Mouse (Mus musculus) splenic B cell, adult 2 months (primary cell): ENCODE data around the gene Ckap2.
"Not testable (repeated sequence)": the region's sequence is repeated elsewhere in the genome, so short reads cannot be mapped to it uniquely, and the experiment has no call there.

Experiments
- DNase-seq: peaks from one replicate; pipeline ENCODE4 v3.0.0-alpha.2; 2011; ENCODE audit warnings: low read depth, low spot score
- H3K27me3 ChIP-seq: 2 replicates; pipeline ENCODE4 v1.6.1; 2012; ENCODE audit warnings: mild to moderate bottlenecking, low read length, moderate library complexity, mixed read lengths; ENCODE audit not compliant: control insufficient read depth, poor library complexity, insufficient read depth, severe bottlenecking
- H3K36me3 ChIP-seq: 2 replicates; pipeline ENCODE4 v1.6.1; 2012; ENCODE audit warnings: mild to moderate bottlenecking, low read length, moderate library complexity, mixed read lengths; ENCODE audit not compliant: control insufficient read depth, poor library complexity, insufficient read depth, severe bottlenecking

Gene Ckap2

GRCm38 (mm10) chr8:22166080-22166603 is 19.5 kb downstream of the Ckap2 start, which contains the start of gene Nek3:
Nek3 (minus strand) TSS chr8:22166435.
- DNase-seq: peak; percentile 96
- H3K27me3 ChIP-seq: no peaks in the 10 kb centered on the region
- H3K36me3 ChIP-seq: no peaks in the 10 kb centered on the region

- no peak for DNase-seq
- H3K36me3 ChIP-seq: no peaks in the 10 kb centered on the region
- no peaks in the 10 kb centered on the region for H3K27me3 ChIP-seq
Observed at GRCm38 (mm10) chr8:22165251-22166079, 20.2 kb downstream of the Ckap2 start.

DNA sequence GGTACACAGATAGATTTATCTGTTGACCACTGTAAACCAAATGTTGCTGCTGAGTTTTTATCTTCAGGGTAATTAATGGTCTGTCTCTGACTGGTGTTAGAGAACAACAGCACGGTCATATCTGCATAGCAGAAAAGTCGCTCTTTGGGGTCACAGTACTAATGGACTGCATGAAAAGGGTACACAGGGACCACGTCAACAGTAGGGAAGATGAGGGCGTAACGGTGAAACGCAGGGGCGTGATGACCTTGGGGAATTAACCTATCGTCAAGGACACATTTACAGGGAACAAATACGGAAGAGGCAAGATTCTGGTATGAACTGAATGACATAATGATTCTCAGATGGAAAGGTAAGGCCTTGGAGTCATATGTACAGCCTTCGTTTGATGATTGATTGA is 21.2 kb downstream of the Ckap2 start:
- no peaks in the 10 kb centered on the region for H3K36me3 ChIP-seq
- no peak for DNase-seq

GRCm38 (mm10) chr8:22162206-22162605 is 23.4 kb downstream of the Ckap2 start:
- no peaks in the 10 kb centered on the region for H3K27me3 ChIP-seq
- no peak for DNase-seq
- H3K36me3 ChIP-seq: peaks cover 2% of the 10 kb centered on the region; the same call in 1 of the 2 replicates

More for the DNA sequence above, 21.2 kb downstream of the Ckap2 start:
- H3K27me3 ChIP-seq: no peaks in the 10 kb centered on the region

DNA sequence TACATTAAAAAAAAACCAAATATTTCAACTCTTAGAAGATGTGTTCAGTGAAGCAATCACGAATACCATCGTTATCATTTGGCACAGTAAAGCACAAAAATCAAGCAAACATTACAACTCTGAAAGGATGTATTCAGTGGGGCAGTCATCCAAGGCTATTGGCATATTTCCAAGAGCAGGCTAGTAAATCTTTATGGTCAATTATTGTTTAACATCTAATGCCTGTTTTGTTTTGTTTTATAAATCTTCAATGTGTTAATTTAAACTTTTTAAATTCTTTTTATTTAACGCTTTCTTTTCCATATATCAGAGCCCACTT is 35.3 kb downstream of the Ckap2 start:
- peaks cover 3% of the 10 kb centered on the region; the same call in 1 of the 2 replicates for H3K36me3 ChIP-seq
- no peak for DNase-seq
- H3K27me3 ChIP-seq: no peaks in the 10 kb centered on the region

- Histone ChIP-seq H3K36me3 (0 out of 2 replicates have a peak, but pooled peaks cover 3% of the 10 kb centered on the region), H3K27me3 (no peaks in the 10 kb centered on the region)
- no peak for DNase-seq
Observed at GRCm38 (mm10) chr8:22149643-22150344, 35.8 kb downstream of the Ckap2 start.

DNA sequence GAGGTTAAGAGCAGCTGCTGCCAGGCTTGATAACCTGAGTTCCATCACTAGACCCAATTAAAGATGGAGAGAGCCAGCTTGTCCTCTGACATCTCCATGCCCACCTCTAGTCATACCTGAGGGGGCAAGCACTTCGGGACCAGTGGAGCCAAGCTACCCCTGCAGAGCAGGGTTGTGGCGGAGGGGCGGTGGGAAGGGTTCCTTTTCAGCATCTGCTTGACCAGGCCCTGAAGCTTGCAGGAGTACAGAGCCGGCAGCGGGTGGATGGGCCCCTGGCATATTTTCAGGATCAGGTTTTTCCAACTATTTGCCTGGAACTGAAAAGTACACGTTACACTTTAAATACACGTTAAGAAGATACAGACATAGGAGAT is 37.3 kb downstream of the Ckap2 start:
- DNase-seq: no peak
- no peaks in the 10 kb centered on the region for H3K27me3 ChIP-seq
- H3K36me3 ChIP-seq: 0 out of 2 replicates have a peak, but pooled peaks cover 5% of the 10 kb centered on the region

GRCm38 (mm10) chr8:22147706-22148366 is 37.8 kb downstream of the Ckap2 start:
- H3K27me3 ChIP-seq: no peaks in the 10 kb centered on the region
- 0 out of 2 replicates have a peak, but pooled peaks cover 5% of the 10 kb centered on the region for H3K36me3 ChIP-seq
- DNase-seq: no peak

- DNase-seq: no peak
- 0 out of 2 replicates have a peak, but pooled peaks cover 5% of the 10 kb centered on the region for H3K36me3 ChIP-seq
Observed at GRCm38 (mm10) chr8:22145831-22146230, 39.8 kb downstream of the Ckap2 start.

DNA sequence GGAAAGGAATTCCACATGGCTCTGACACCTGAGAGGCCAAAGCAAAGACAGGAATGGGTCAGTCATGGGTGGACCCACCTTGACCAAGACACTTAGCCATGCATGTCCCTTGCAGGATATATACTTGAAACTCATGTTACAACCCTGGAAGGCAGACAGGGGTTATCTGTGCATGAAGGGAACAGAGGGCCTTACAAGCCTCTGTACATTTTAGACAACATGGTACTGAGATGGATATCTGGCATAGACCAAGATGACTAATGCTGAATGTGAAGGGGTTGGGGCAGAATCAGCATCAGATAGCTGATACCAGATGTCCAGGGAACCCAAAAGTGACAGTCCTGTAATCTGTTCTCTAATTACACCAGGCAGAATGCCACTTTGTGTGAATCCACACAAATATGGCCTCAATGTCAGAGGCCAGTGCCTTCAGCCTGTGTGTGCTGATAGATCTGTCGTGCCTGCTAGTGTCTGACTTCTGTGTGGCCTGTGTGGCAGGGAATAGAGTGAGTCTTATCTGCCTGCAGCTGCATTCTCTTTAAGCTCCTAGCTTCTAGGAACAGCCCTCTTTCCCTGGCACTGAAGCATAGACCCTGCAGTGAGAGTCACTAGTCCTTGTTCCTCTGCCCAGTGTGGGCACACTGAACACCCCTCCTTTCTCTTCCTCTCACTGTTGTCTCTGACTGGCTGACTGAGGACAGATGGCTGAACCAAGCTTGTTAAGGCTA is 41.7 kb downstream of the Ckap2 start:
- H3K27me3 ChIP-seq: no peaks in the 10 kb centered on the region
- no peak for DNase-seq
- 0 out of 2 replicates have a peak, but pooled peaks cover 5% of the 10 kb centered on the region for H3K36me3 ChIP-seq

More at GRCm38 (mm10) chr8:22145831-22146230, 39.8 kb downstream of the Ckap2 start:
- no peaks in the 10 kb centered on the region for H3K27me3 ChIP-seq

- no peak for DNase-seq
- H3K36me3 ChIP-seq: 0 out of 2 replicates have a peak, but pooled peaks cover 5% of the 10 kb centered on the region
- H3K27me3 ChIP-seq: no peaks in the 10 kb centered on the region
Observed at GRCm38 (mm10) chr8:22142592-22142991, 43.0 kb downstream of the Ckap2 start.

- H3K27me3 ChIP-seq: no peaks in the 10 kb centered on the region
- 0 out of 2 replicates have a peak, but pooled peaks cover 5% of the 10 kb centered on the region for H3K36me3 ChIP-seq
- no peak for DNase-seq
Observed at GRCm38 (mm10) chr8:22141836-22142385, 43.7 kb downstream of the Ckap2 start.

DNA sequence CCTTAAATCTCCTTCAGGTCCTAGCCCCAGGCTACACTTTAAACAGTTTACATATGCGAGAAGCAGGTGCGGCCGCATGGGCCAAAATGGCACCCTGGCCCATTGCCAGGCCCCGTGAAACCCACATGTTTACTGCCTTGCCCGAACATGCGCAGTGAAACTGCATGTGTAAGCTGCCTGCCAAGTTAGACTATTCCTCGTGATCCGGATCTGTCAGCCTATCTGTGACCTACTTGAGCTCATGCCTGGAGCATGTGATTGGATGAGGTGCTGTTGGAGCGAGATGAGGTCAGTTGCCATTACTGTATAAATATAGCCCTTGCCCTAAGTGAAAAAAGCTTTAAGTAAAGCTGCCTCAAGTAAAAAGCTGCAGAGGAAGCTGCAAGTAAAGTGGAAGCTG is 49.2 kb downstream of the Ckap2 start:
- not testable (repeated sequence) for DNase-seq, H3K36me3 ChIP-seq, H3K27me3 ChIP-seq

DNA sequence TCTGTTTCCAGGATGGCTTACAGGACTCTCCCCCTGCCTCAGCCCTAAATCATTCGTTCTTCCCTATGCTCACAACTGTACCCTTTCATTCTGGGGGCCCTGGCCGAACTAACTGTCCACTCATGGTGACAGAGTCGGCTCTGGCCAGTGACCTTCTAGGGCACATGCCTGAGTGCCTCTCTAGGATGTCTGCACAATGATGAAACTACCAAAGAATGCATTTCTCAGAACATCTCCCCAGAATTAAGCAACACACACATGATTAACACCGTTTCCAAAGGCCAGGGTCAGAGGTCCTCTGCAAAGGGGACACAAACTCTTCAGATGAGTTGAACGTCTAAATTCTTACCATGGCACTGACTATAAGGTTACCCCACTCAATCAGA is 50.9 kb downstream of the Ckap2 start:
- H3K36me3 ChIP-seq: no peaks in the 10 kb centered on the region

More for the DNA sequence above, 50.9 kb downstream of the Ckap2 start:
- no peaks in the 10 kb centered on the region for H3K27me3 ChIP-seq
- no peak for DNase-seq
